Mouse (Mus musculus) heart, embryonic 13.5 days (tissue): Measurements from ENCODE around the gene Lancl2. TPM values are rescaled to one million over a fixed set of nuclear protein-coding genes. Genes with fewer than 3 reads are reported as not detected.
A peak's percentile ranks its signal among the peaks of the same experiment; 100 is the strongest.

ENCODE experiments used
- ATAC-seq: fragments of 200-750 bp; cut with Nextera tagmentation; 2 replicates; pipeline ENCODE4 v1.8.0; 2017; ENCODE audit warnings: moderate TSS enrichment; ENCODE audit not compliant: insufficient number of reproducible peaks, low FRiP score, low TSS enrichment; ENCODE audit errors: extremely low read depth
- H3K27ac ChIP-seq: fragments of 300-500 bp; sonication (generic); replicated peaks from 2 replicates; pipeline ENCODE4 v1.5.1; 2015; ENCODE audit warnings: moderate library complexity, mild to moderate bottlenecking, inconsistent platforms
- H3K27me3 ChIP-seq: fragments of 300-500 bp; sonication (generic); replicated peaks from 2 replicates; pipeline ENCODE4 v1.6.1; 2015; ENCODE audit warnings: mild to moderate bottlenecking, inconsistent platforms
- H3K36me3 ChIP-seq: fragments of 300-500 bp; sonication (generic); 2 replicates; pipeline ENCODE4 v1.6.1; 2015; ENCODE audit warnings: mild to moderate bottlenecking, inconsistent platforms
- H3K4me1 ChIP-seq: fragments of 300-500 bp; sonication (generic); 2 replicates; pipeline ENCODE4 v1.6.1; 2015; ENCODE audit warnings: inconsistent platforms
- H3K4me2 ChIP-seq: fragments of 300-500 bp; sonication (generic); 2 replicates; pipeline ENCODE4 v1.6.1; 2015; ENCODE audit warnings: inconsistent platforms, mild to moderate bottlenecking, moderate library complexity
- H3K4me3 ChIP-seq: fragments of 300-500 bp; sonication (generic); 2 replicates; pipeline ENCODE4 v1.5.1; 2015; ENCODE audit warnings: moderate library complexity, mild to moderate bottlenecking, inconsistent platforms
- H3K9ac ChIP-seq: fragments of 300-500 bp; sonication (generic); 2 replicates; pipeline ENCODE4 v1.6.1; 2015; ENCODE audit warnings: inconsistent platforms, mild to moderate bottlenecking, moderate library complexity
- H3K9me3 ChIP-seq: fragments of 300-500 bp; sonication (generic); 2 replicates; pipeline ENCODE4 v1.6.1; 2016; ENCODE audit warnings: inconsistent platforms
- WGBS: fragments of 180-500 bp; shearing (Covaris S2); methylation state at CpG from one replicate; pipeline ENCODE4 v1.1.7; 2015; ENCODE audit warnings: mixed read lengths; 5-methylcytosine and 5-hydroxymethylcytosine counted together
- polyA plus RNA-seq: library from polyadenylated mRNA; unstranded; fragments of >200 nt; fragmentation: Nextera tagmentation; extraction: Ambion mirVana; gene quantifications from 2 replicates; pipeline ENCODE4 v1.2.1, GENCODE M21; 2015

The Lancl2 gene
- polyA plus RNA-seq, 1 experiment from 2014 or later: 16.9 TPM

DNA sequence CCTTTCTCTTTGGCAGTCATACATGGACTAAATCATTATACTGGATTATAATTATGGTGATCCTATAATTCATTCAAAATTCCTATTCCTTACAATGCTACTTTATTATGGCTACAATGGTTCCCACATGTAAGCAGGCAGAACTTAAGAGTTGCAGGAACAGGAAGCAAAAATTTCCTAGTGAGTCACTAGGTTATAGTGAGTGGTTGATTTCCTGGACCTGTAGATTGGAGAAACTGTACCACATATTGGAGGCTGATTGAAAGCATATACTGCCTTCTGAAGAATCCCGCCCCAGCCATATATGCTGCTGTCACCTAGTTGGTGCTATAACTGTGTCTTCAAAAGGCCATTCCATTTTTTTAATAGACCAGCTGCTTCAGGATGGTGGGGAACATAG lies 40.4 kb downstream of the Lancl2 start:
- Histone ChIP-seq H3K36me3 (peaks cover 20% of the 10 kb centered on the region), H3K9me3 (no peaks in the 10 kb centered on the region), H3K9ac (no peak overlapping the region), H3K27me3 (no peaks in the 10 kb centered on the region), H3K4me3 (no peak overlapping the region), H3K27ac (no peak overlapping the region), H3K4me2 (no peak overlapping the region), H3K4me1 (peaks cover 2% of the 10 kb centered on the region; the same call in 1 of the 2 replicates)
- 68% methylated on average over 1 of the region's 1 CpGs for WGBS
- ATAC-seq: no peak

DNA sequence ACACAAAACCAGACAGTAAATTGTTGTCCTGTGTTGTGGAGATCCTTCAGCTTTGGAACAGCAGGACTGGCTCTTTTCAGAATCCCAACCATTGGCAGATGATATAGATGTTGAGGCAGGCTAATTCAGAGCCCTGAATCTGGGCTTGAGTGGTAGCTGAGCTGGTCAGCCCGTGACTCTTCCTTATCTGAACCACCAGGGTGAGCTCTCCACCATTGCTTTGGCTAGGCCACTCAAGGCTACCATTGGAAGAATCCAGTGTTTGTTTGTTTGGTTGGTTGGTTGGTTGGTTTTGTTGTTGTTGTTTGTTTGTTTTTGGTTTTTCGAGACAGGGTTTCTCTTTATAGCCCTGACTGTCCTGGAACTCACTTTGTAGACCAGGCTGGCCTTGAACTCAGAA lies 41.0 kb downstream of the Lancl2 start:
- no peak overlapping the region for H3K4me3 ChIP-seq
- H3K27ac ChIP-seq: no peak overlapping the region
- no peak overlapping the region for H3K9ac ChIP-seq
- H3K4me1 ChIP-seq: peaks cover 2% of the 10 kb centered on the region; the same call in 1 of the 2 replicates
- no peaks in the 10 kb centered on the region for H3K27me3 ChIP-seq
- H3K36me3 ChIP-seq: peaks cover 16% of the 10 kb centered on the region; the same call in 1 of the 2 replicates
- H3K4me2 ChIP-seq: no peak overlapping the region
- 67% methylated on average over 2 of the region's 2 CpGs for WGBS
- H3K9me3 ChIP-seq: no peaks in the 10 kb centered on the region
- ATAC-seq: no peak

DNA sequence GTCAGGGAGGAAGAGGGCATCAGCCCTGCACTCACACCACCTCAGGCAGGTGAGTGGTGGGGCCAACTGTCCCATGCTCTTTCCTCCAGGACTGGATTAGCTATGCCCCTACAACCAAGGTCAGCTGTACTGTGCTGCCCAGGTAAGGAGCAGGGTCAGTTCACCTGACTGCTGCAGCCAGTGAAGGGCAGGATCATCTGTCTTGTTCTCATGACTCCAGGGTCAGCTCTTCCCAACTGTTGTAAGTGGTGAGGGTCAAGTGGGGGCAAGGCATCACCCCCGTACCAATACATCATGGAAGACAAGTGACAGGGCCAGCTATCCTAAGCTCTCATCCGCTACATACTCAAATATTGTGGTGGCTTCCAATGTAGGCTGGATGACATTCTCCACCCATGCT lies 41.8 kb downstream of the Lancl2 start:
- Histone ChIP-seq H3K36me3 (peaks cover 10% of the 10 kb centered on the region; the same call in 1 of the 2 replicates), H3K27ac (peak overlapping the region; percentile 39; the same call in 1 of the 2 replicates), H3K9ac (no peak overlapping the region), H3K27me3 (no peaks in the 10 kb centered on the region), H3K4me3 (no peak overlapping the region), H3K9me3 (no peaks in the 10 kb centered on the region), H3K4me1 (peaks cover 2% of the 10 kb centered on the region; the same call in 1 of the 2 replicates), H3K4me2 (no peak overlapping the region)
- 81% methylated on average over 2 of the region's 2 CpGs for WGBS
- ATAC-seq: peak; percentile 26; the same call in 1 of the 2 replicates

DNA sequence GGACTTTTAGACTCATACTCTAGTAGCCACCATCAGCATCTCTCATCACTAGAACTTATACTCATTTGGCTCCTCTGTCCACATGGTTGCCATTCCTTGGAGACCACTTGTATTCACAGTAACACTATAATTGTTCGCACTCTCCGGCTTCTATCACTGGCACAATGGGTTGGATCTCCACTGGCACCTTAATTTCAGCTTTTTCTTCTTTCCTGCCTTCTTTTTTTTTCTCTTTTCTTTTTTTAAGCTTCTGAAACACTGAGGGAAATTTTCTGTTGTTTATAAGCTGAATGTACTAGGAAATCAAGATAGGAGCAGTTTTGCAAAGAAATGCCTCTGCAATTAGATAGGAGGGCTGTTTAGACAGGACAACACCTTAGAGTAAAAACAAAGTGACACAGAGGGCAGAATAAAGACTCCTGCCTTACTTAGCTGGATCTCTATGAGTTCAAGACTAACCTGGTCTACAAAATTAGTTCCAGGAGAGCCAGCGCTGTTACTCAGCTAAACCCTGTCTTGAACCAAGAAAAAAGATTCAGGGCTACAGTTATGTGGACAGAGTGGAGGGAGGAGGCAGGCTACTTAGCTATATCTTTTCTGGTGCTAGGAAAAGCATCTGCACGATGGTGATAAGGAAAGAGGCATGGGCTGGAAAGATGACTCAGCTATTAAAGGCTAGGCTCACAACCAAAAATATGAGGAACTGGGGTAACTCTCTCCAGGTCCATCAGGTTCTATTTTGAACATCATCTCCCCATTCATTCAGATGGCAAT lies 42.8 kb downstream of the Lancl2 start:
- WGBS: 67% methylated on average over 4 of the region's 4 CpGs

DNA sequence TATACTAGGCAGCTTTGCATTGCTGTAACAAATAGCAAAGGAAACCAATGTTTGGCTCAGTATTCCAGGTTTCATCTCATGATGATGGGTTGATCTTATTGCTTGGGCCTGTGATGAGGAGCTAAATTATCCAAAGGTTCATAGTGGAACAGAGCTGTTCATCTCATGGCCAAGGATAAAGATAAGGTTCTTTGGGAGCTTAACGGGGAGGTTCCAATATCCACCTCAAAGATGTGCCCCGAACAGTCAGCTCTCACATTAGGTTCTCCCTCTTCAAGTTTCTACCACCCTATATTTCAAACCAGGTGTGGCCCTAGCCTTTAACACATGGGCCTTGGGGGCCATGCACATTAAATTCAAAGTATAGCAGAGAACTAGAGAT lies 43.4 kb downstream of the Lancl2 start:
- no peaks in the 10 kb centered on the region for H3K9me3 ChIP-seq
- H3K27me3 ChIP-seq: no peaks in the 10 kb centered on the region
- no peak for ATAC-seq
- 81% methylated on average over 2 of the region's 2 CpGs for WGBS
- peaks cover 2% of the 10 kb centered on the region; the same call in 1 of the 2 replicates for H3K4me1 ChIP-seq
- H3K4me3 ChIP-seq: no peak overlapping the region
- no peak overlapping the region for H3K9ac ChIP-seq
- H3K36me3 ChIP-seq: no peaks in the 10 kb centered on the region
- H3K4me2 ChIP-seq: no peak overlapping the region
- peak overlapping the region; percentile 46 for H3K27ac ChIP-seq

More for the DNA sequence above, 42.8 kb downstream of the Lancl2 start:
- Histone ChIP-seq H3K27me3 (no peaks in the 10 kb centered on the region), H3K36me3 (0 out of 2 replicates have a peak, but pooled peaks cover 2% of the 10 kb centered on the region), H3K9ac (no peak overlapping the region), H3K4me2 (no peak overlapping the region), H3K9me3 (no peaks in the 10 kb centered on the region), H3K4me3 (no peak overlapping the region), H3K4me1 (peaks cover 2% of the 10 kb centered on the region; the same call in 1 of the 2 replicates), H3K27ac (peak overlapping the region; percentile 46)
- peak; percentile 87 for ATAC-seq

DNA sequence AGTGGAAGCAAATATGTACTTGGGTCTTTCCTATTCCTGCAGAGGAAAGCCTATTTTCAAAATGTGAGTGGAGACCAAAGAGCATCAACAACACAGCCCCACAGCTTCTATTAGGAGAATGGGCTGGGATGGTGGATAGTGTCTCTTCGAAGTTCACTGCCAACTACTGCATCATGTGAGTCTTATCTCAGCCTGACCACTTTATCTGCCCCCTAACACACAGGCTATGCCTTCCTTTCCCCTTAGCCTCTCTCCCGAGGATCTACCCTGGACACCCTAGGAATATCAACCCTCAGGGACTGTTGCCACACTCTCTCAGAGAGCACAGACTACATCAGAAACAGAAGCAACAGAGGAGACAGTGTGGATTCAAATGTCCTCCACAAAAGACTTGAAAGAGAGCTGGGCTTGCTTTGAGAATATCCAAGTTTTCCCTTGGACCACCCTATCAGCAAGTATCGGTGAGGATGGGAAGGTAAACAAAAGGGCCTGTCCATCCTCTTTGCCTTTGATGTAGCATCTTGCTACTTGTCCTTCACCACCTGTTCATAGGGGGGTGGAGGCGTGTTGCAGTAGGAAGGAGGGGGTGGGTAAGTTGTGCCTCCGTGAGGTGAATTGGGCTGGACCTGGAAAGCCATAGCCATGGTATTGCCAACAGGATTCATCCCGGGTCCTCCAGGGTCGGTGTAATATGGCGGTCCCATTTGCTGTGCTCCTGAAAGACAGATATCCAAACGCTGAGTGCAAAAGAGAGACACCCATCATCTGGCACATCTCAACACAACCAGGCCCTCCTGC lies 51.8 kb downstream of the Lancl2 start:
- Histone ChIP-seq H3K27me3 (no peaks in the 10 kb centered on the region), H3K36me3 (peaks cover 45% of the 10 kb centered on the region), H3K9ac (no peak overlapping the region), H3K4me2 (no peak overlapping the region), H3K4me3 (no peak overlapping the region), H3K9me3 (no peaks in the 10 kb centered on the region), H3K27ac (no peak overlapping the region), H3K4me1 (no peaks in the 10 kb centered on the region)
- 84% methylated on average over 9 of the region's 9 CpGs for WGBS
- no peak for ATAC-seq

DNA sequence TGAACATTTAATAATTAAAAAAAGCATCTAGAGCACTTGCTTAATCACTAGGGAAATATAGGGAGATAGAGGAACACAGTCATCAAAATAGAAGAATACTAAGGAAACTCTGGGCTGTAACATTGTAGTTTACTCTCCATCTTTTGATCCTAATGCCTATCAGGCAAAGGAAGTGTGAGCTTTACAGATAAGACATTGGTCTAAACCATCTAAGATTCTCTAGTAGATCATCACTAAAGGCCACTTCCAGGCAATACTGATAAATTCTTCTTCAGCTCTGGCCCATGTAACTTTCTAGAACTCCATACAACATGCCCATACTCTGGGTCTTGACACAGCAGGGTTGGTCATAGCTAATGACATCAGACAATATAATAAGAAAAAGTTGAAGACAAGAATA lies 60.7 kb downstream of the Lancl2 start:
- ATAC-seq: no peak
- H3K4me2 ChIP-seq: no peak overlapping the region
- H3K27me3 ChIP-seq: no peaks in the 10 kb centered on the region
- H3K36me3 ChIP-seq: peaks cover 23% of the 10 kb centered on the region
- H3K4me1 ChIP-seq: peaks cover 29% of the 10 kb centered on the region
- no peak overlapping the region for H3K4me3 ChIP-seq
- H3K27ac ChIP-seq: no peak overlapping the region
- no peak overlapping the region for H3K9ac ChIP-seq
- H3K9me3 ChIP-seq: no peaks in the 10 kb centered on the region

DNA sequence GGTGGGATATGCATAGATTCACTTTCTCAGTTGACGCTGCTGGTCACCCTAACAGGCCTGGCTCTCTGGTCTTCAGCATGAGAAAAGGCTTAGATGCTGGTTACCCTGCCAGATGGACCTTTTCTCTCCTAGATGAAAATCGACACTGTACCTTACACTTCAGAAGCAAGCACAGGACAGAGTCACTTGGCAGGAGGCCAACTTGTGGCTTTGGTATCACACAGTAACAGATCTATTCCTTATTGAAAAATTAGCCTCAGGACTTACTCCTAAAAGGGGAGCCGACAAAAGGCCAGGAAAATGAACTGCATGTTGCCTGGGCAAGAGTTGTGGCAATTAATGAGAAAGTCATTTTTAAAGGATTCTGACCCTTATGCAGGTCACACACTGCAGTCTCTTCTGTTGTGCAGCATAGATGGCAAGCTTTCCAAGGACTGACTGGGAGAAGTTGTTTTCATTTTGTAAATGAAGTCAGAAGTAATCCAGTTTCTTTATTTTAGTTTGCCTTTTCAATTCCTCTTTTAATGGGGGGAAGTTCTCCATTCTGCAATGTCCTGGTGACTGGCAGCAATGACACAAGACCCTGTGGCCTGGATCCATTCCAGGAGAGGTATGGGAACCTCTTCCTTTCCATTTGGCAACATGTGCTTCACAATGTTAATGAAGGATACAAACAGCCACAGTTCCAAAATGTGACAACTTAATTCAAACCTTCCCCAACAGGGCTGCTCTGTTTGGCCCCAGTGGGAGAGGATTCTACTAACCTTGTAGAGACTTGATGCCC lies 62.9 kb downstream of the Lancl2 start:
- H3K27me3 ChIP-seq: no peaks in the 10 kb centered on the region
- H3K4me3 ChIP-seq: no peak overlapping the region
- no peak overlapping the region for H3K4me2 ChIP-seq
- WGBS: 39% methylated on average over 3 of the region's 3 CpGs
- H3K9me3 ChIP-seq: no peaks in the 10 kb centered on the region
- H3K9ac ChIP-seq: no peak overlapping the region
- H3K4me1 ChIP-seq: peaks cover 29% of the 10 kb centered on the region
- ATAC-seq: no peak
- peaks cover 19% of the 10 kb centered on the region for H3K36me3 ChIP-seq
- no peak overlapping the region for H3K27ac ChIP-seq

DNA sequence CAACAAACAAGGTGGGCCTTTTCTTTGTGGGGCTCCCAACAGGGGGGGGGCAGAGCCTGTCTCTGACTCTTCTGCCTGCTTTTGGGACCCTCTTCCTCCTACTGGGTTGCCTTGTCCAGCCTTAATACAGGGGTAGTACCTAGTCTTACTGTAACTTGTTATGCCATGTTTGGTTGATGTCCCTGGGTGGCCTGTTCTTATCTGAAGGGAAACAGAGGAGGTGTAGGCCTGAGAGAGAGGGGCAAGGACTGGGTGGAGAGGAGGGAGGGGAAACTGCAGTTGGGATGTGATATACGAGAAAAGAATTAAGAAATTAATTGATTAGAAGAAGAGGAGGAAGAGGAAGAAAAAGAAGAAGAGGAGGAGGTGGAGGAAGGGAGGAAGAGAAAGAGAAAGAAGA lies 63.9 kb downstream of the Lancl2 start:
- H3K27ac ChIP-seq: no peak overlapping the region; the same call in 1 of the 2 replicates
- H3K4me2 ChIP-seq: no peak overlapping the region
- no peaks in the 10 kb centered on the region for H3K9me3 ChIP-seq
- no peak overlapping the region for H3K4me3 ChIP-seq
- peaks cover 29% of the 10 kb centered on the region for H3K4me1 ChIP-seq
- H3K9ac ChIP-seq: no peak overlapping the region
- whole genome bisulfite sequencing: 73% methylated on average over 1 of the region's 1 CpGs
- ATAC-seq: no peak; the same call in 1 of the 2 replicates
- peaks cover 17% of the 10 kb centered on the region for H3K36me3 ChIP-seq
- H3K27me3 ChIP-seq: no peaks in the 10 kb centered on the region

DNA sequence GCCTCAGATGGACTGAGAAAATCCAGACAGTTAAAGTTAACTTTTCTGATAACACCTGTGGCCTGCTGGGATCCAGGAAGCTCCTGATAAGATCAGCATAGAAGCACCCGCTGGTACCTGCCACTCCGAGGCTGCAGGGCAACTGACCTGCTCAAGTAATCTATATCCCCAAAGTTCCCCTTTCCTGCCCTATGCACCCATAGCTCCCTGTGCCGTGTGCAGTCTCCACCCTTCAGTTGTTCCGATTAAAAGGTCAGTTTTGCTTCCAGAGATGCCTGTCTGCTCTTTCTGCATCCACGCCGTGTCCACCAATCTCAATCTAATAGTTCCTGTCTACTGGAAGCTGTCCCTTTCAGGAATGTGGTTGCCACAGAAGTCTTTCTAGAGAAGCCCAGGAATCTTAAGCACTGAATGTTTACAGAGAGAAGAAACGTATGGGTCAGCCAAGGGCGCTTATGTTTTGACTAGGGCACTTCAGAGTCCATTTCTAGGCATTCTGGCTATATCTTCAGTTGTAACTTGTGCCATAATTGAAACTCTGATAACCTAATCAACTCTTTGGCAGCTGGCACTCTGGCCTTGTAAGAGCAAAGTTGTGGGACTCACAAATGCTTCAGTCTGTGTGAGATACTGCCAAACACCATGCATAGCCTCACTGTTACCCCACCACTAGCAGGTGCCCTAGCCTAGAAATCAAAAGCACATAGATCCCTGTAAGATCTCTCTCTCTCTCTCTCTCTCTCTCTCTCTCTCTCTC lies 65.0 kb downstream of the Lancl2 start:
- ATAC-seq: no peak
- H3K9me3 ChIP-seq: no peaks in the 10 kb centered on the region
- peaks cover 29% of the 10 kb centered on the region for H3K4me1 ChIP-seq
- H3K27ac ChIP-seq: 0 out of 2 replicates have a peak overlapping the region, but pooled peaks have one; percentile 13
- H3K4me3 ChIP-seq: no peak overlapping the region
- H3K9ac ChIP-seq: no peak overlapping the region
- WGBS: 32% methylated on average over 8 of the region's 8 CpGs
- H3K4me2 ChIP-seq: no peak overlapping the region
- peaks cover 18% of the 10 kb centered on the region for H3K36me3 ChIP-seq
- no peaks in the 10 kb centered on the region for H3K27me3 ChIP-seq
